Mouse (Mus musculus) megakaryocyte, embryonic 14.5 days (primary cell): ENCODE results near the gene Sec1.

Experiments
- FLI1 ChIP-seq: IDR thresholded peaks from 2 replicates; pipeline ENCODE4 v1.6.1; 2012; ENCODE audit warnings: low read length, inconsistent platforms, mixed read lengths
- GATA1 ChIP-seq: IDR thresholded peaks from 3 replicates; pipeline ENCODE4 v1.6.1; 2012; ENCODE audit warnings: mixed read lengths, low read length, inconsistent platforms, borderline replicate concordance

DNA sequence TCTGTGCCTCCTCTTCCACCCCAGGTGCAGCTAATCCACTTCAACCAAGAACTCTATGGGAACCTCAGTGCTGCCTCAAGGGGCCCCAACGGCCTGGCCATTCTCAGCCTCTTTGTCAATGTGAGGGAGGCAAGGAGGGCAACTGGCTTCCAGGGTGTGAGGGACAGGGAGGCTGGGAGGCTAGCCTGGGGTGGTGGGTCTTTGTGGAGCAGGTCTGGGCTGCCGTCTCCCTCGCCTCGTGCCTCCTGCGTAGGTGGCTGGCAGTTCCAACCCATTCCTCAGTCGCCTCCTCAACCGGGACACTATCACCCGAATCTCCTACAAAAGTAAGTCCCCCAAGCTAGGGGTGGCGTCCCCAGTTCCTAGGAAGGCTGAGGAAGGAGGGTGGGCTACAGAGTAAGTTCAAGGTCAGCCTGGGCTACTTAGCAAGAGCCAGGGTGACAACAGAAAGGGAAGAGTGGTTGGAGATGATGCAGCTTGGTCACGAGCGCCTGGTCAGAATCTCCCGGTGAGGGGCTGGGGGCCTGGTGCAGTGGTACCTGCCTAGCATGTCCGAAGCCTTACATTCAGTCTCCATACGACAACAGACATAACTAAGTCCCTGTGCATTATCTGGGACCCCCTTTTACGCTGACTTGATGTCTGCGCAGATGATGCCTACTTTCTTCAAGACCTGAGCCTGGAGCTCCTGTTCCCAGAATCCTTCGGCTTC lies 8.8 kb upstream of the Sec1 start:
- TF ChIP-seq GATA1 (no peak), FLI1 (no peak)
